ENCODE assay signal across 18 mouse cellular contexts in genomic region chr4:114367840-114368239, GRCm38 (mm10). TPM values are rescaled to one million over a fixed set of nuclear protein-coding genes. Genes with fewer than 3 reads are reported as not detected.
A peak's percentile ranks its signal among the peaks of the same experiment; 100 is the strongest.
DNase-seq lines count a peak whose midpoint lies in the region; ATAC-seq and TF ChIP-seq lines count a peak whose summit lies in the region.
"Had no signal": no experiment of that assay in that cellular context is flagged by ENCODE, and none has a peak within 500 bp of the region (broad histone marks: within the 10 kb centered on the region; RNA-seq: fewer than 3 reads in every experiment).

No protein-coding gene starts in this region.

- peaks cover 16% of the 10 kb centered on the region for H3K4me1 ChIP-seq in forebrain, embryonic 10.5 days
- H3K4me1 ChIP-seq in forebrain, embryonic 11.5 days (replicated peaks; ENCODE audit: control insufficient read depth, insufficient read depth, low read length), result no peaks in the 10 kb centered on the region
- H3K4me1 ChIP-seq in lung, embryonic 14.5 days (ENCODE audit: insufficient read depth), result peaks cover 12% of the 10 kb centered on the region
- H3K4me1 ChIP-seq: neural tube, embryonic 15.5 days had no signal

- WGBS in forebrain, embryonic 10.5 days, result 46% methylated on average over 7 of the region's 7 CpGs
- 40% methylated on average over 7 of the region's 7 CpGs for WGBS in forebrain, embryonic 11.5 days
- 17% methylated on average over 7 of the region's 7 CpGs for WGBS in lung, embryonic 14.5 days

- H3K4me3 ChIP-seq in forebrain, embryonic 10.5 days, result no peak overlapping the region
- no peak overlapping the region for H3K4me3 ChIP-seq in forebrain, embryonic 11.5 days (ENCODE audit: low read depth, low read length)
- H3K4me3 ChIP-seq in lung, embryonic 14.5 days (ENCODE audit: low read depth, low read length), result no peak overlapping the region
- H3K4me3 ChIP-seq: erythroblast, embryonic 14.5 days; hindbrain, embryonic 10.5 days; neural tube, embryonic 15.5 days had no signal

- ATAC-seq in forebrain, embryonic 11.5 days (replicated peaks; ENCODE audit: low FRiP score), result no peak
- ATAC-seq in lung, embryonic 14.5 days (ENCODE audit: insufficient read depth), result peak; percentile 78; the same call in 1 of the 2 replicates

- no peak for DNase-seq in forebrain, embryonic 10.5 days (ENCODE audit: extremely low spot score, low spot score)
- DNase-seq in forebrain, embryonic 11.5 days (ENCODE audit: low spot score), result no peak
- peak; percentile 81 for DNase-seq in lung, embryonic 14.5 days
- no peak for DNase-seq in lung, postnatal 36 days
- peak; percentile 73 for DNase-seq in 3T3-L1 (ENCODE audit: low read depth, low spot score)
- DNase-seq in lung, postnatal 14 days, result peak; percentile 5
- DNase-seq in adrenal gland, adult (ENCODE audit: inconsistent age in 2 of 2, low spot score in 1 of 2), result no peak
- DNase-seq in urinary bladder, postnatal 36 days (ENCODE audit: low spot score in 2 of 2), result no peak
- DNase-seq: adrenal gland, adult 2 months; B cell, adult 2 months; cerebellum, adult 8-10 months; kidney, adult 2 months; kidney, postnatal 36 days; liver; right cerebral cortex, postnatal 4 days had no signal

- no peaks in the 10 kb centered on the region for H3K9me3 ChIP-seq in forebrain, embryonic 10.5 days
- no peaks in the 10 kb centered on the region for H3K9me3 ChIP-seq in forebrain, embryonic 11.5 days (ENCODE audit: control insufficient read depth, low read length)
- H3K9me3 ChIP-seq in lung, embryonic 14.5 days (ENCODE audit: low read depth, low read length), result no peaks in the 10 kb centered on the region
- H3K9me3 ChIP-seq: hindbrain, embryonic 10.5 days; neural tube, embryonic 15.5 days had no signal

- H3K36me3 ChIP-seq in forebrain, embryonic 10.5 days (replicated peaks), result no peaks in the 10 kb centered on the region
- H3K36me3 ChIP-seq in forebrain, embryonic 11.5 days (ENCODE audit: control insufficient read depth, insufficient read depth, low read length), result no peaks in the 10 kb centered on the region
- no peaks in the 10 kb centered on the region for H3K36me3 ChIP-seq in lung, embryonic 14.5 days (ENCODE audit: insufficient read depth)
- H3K36me3 ChIP-seq: hindbrain, embryonic 10.5 days; neural tube, embryonic 15.5 days had no signal

- peaks cover 9% of the 10 kb centered on the region; the same call in 1 of the 2 replicates for H3K27me3 ChIP-seq in forebrain, embryonic 10.5 days (ENCODE audit: poor library complexity, severe bottlenecking)
- H3K27me3 ChIP-seq in forebrain, embryonic 11.5 days (ENCODE audit: control insufficient read depth, insufficient read depth, low read length), result no peaks in the 10 kb centered on the region
- H3K27me3 ChIP-seq in lung, embryonic 14.5 days (ENCODE audit: insufficient read depth, low read length), result no peaks in the 10 kb centered on the region
- H3K27me3 ChIP-seq: neural tube, embryonic 15.5 days had no signal

- 0 out of 2 replicates have a peak overlapping the region, but pooled peaks have one; percentile 12 for H3K27ac ChIP-seq in forebrain, embryonic 10.5 days
- no peak overlapping the region for H3K27ac ChIP-seq in forebrain, embryonic 11.5 days (ENCODE audit: low read depth, low read length)
- no peak overlapping the region for H3K27ac ChIP-seq in lung, embryonic 14.5 days (ENCODE audit: low read depth)
- H3K27ac ChIP-seq: hindbrain, embryonic 10.5 days; neural tube, embryonic 15.5 days had no signal

- no peak overlapping the region for H3K9ac ChIP-seq in forebrain, embryonic 11.5 days (ENCODE audit: low read length)
- no peak overlapping the region for H3K9ac ChIP-seq in lung, embryonic 14.5 days
- H3K9ac ChIP-seq: neural tube, embryonic 15.5 days had no signal

- H3K4me2 ChIP-seq in forebrain, embryonic 11.5 days (ENCODE audit: low read depth, low read length, severe bottlenecking), result no peak overlapping the region
- H3K4me2 ChIP-seq in lung, embryonic 14.5 days, result no peak overlapping the region
- H3K4me2 ChIP-seq: neural tube, embryonic 15.5 days had no signal

- no peak for TF ChIP-seq CTCF in lung, embryonic 14.5 days (IDR thresholded peaks at IDR 0.05; ENCODE audit: low read depth)

RNA-seq across cellular contexts. Expression of gene Trabd2b, which starts 38.7 kb away (rescaled TPM):
- 1.00 and 1.0 TPM in 2 replicates for polyA plus RNA-seq in forebrain, embryonic 10.5 days (2016; fragmentation: Nextera tagmentation; extraction: Ambion mirVana)
- polyA plus RNA-seq in forebrain, embryonic 11.5 days (2014; fragmentation: Nextera tagmentation; extraction: Ambion mirVana), result 1.4 and 1.7 TPM in 2 replicates
- polyA plus RNA-seq in lung, embryonic 14.5 days (2014; fragmentation: Nextera tagmentation; extraction: Ambion mirVana), result 4.6 and 4.7 TPM in 2 replicates
- polyA plus RNA-seq: erythroblast, embryonic 14.5 days had no signal

Comparison
In these comparisons a context has a peak if more than half of its experiments do, and no peak if none do; other contexts are left out.
1. DNase-seq: peak in lung, embryonic 14.5 days (single experiment), 3T3-L1 (single experiment) and lung, postnatal 14 days (single experiment); none in forebrain, embryonic 10.5 days (single experiment), forebrain, embryonic 11.5 days (single experiment), lung, postnatal 36 days (single experiment), adrenal gland, adult (0 of 2) and urinary bladder, postnatal 36 days (0 of 2).